Comparison of ENCODE assay signal across 16 mouse cellular contexts in the genomic region with DNA sequence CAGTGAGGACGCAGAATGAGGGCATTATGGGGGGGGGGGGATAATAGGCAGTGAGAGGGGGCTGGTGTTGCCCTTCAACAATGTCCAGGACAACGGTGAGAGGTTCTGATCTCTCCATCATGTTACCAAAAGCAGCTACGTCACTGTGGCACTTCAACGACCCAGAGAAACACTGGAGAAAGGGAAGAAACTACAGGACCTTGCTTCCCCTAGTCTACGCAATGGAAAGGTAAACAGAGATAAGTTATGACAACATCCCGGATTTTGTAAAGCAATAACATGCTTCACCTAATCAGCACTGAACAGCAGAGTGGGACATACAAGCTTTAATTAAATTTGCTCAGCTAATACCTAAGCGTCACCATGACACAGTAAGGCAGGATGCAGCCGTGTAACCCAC. TPM values are rescaled to one million over a fixed set of nuclear protein-coding genes. Genes with fewer than 3 reads are reported as not detected.
DNase-seq lines count a peak whose midpoint lies in the region; ATAC-seq and TF ChIP-seq lines count a peak whose summit lies in the region.
"Had no signal": no experiment of that assay in that cellular context is flagged by ENCODE, and none has a peak within 500 bp of the region (broad histone marks: within the 10 kb centered on the region; RNA-seq: fewer than 3 reads in every experiment).

No protein-coding gene starts in this region.

- H3K27ac ChIP-seq in heart, embryonic 11.5 days (ENCODE audit: low read depth, low read length) = no peak overlapping the region
- H3K27ac ChIP-seq in hindbrain, embryonic 14.5 days = no peak overlapping the region
- no peak overlapping the region for H3K27ac ChIP-seq in hindbrain, embryonic 16.5 days (ENCODE audit: low read depth, low read length)
- H3K27ac ChIP-seq: forebrain, embryonic 10.5 days; kidney, postnatal 0 days; liver, embryonic 14.5 days; neural tube, embryonic 12.5 days had no signal

- H3K36me3 ChIP-seq in heart, embryonic 11.5 days (ENCODE audit: control insufficient read depth, insufficient read depth, low read length) = no peaks in the 10 kb centered on the region
- H3K36me3 ChIP-seq in hindbrain, embryonic 14.5 days (replicated peaks; ENCODE audit: control insufficient read depth, insufficient read depth) = no peaks in the 10 kb centered on the region
- no peaks in the 10 kb centered on the region for H3K36me3 ChIP-seq in hindbrain, embryonic 16.5 days (ENCODE audit: control insufficient read depth, insufficient read depth, low read length)
- H3K36me3 ChIP-seq in megakaryocyte, embryonic 14.5 days (replicated peaks; ENCODE audit: low read length) = peaks cover 41% of the 10 kb centered on the region
- no peaks in the 10 kb centered on the region for H3K36me3 ChIP-seq in myocyte (ENCODE audit: control insufficient read depth, insufficient read depth)
- H3K36me3 ChIP-seq: neural tube, embryonic 12.5 days had no signal

- 50% methylated on average over 8 of the region's 8 CpGs for WGBS in heart, embryonic 11.5 days (ENCODE audit: insufficient replicate concordance)
- 77% methylated on average over 8 of the region's 8 CpGs for WGBS in hindbrain, embryonic 14.5 days
- 82% methylated on average over 8 of the region's 8 CpGs for WGBS in hindbrain, embryonic 16.5 days

- H3K9me3 ChIP-seq in heart, embryonic 11.5 days (replicated peaks; ENCODE audit: control insufficient read depth, low read length) = no peaks in the 10 kb centered on the region
- no peaks in the 10 kb centered on the region for H3K9me3 ChIP-seq in hindbrain, embryonic 14.5 days (ENCODE audit: control insufficient read depth, low read length)
- H3K9me3 ChIP-seq in hindbrain, embryonic 16.5 days (ENCODE audit: control insufficient read depth, low read length) = no peaks in the 10 kb centered on the region
- no peaks in the 10 kb centered on the region for H3K9me3 ChIP-seq in megakaryocyte, embryonic 14.5 days
- H3K9me3 ChIP-seq: forebrain, embryonic 10.5 days; neural tube, embryonic 12.5 days had no signal

- H3K27me3 ChIP-seq in heart, embryonic 11.5 days (ENCODE audit: control insufficient read depth, insufficient read depth, low read length) = no peaks in the 10 kb centered on the region
- no peaks in the 10 kb centered on the region for H3K27me3 ChIP-seq in hindbrain, embryonic 14.5 days (ENCODE audit: control insufficient read depth, insufficient read depth, low read length)
- H3K27me3 ChIP-seq in hindbrain, embryonic 16.5 days (replicated peaks; ENCODE audit: control insufficient read depth, insufficient read depth, low read length) = no peaks in the 10 kb centered on the region
- H3K27me3 ChIP-seq in megakaryocyte, embryonic 14.5 days (replicated peaks) = no peaks in the 10 kb centered on the region
- H3K27me3 ChIP-seq in myocyte (ENCODE audit: control insufficient read depth, insufficient read depth, insufficient read length) = no peaks in the 10 kb centered on the region
- H3K27me3 ChIP-seq: neural tube, embryonic 12.5 days had no signal

- peaks cover 83% of the 10 kb centered on the region for H3K79me2 ChIP-seq in myocyte (ENCODE audit: control insufficient read depth, insufficient read depth)

- H3K4me2 ChIP-seq in heart, embryonic 11.5 days = peak overlapping the region; percentile 41; the same call in 1 of the 2 replicates
- no peak overlapping the region for H3K4me2 ChIP-seq in hindbrain, embryonic 14.5 days (replicated peaks)
- H3K4me2 ChIP-seq in hindbrain, embryonic 16.5 days (ENCODE audit: low read length) = no peak overlapping the region
- H3K4me2 ChIP-seq in myocyte (ENCODE audit: low read depth) = peak overlapping the region; percentile 92

- no peak overlapping the region for H3K4me3 ChIP-seq in heart, embryonic 11.5 days (ENCODE audit: low read depth, low read length)
- H3K4me3 ChIP-seq in hindbrain, embryonic 14.5 days (replicated peaks; ENCODE audit: low read length) = no peak overlapping the region
- H3K4me3 ChIP-seq in hindbrain, embryonic 16.5 days (ENCODE audit: low read length) = no peak overlapping the region
- H3K4me3 ChIP-seq in megakaryocyte, embryonic 14.5 days (replicated peaks) = peak overlapping the region; percentile 48
- no peak overlapping the region for H3K4me3 ChIP-seq in myocyte
- H3K4me3 ChIP-seq: forebrain, embryonic 10.5 days; neural tube, embryonic 12.5 days had no signal

- H3ac ChIP-seq in myocyte (ENCODE audit: control insufficient read depth, insufficient read length) = no peak overlapping the region

- ATAC-seq in heart, embryonic 11.5 days (replicated peaks; ENCODE audit: insufficient number of reproducible peaks, low FRiP score, low TSS enrichment) = no peak
- no peak for ATAC-seq in hindbrain, embryonic 14.5 days (ENCODE audit: low FRiP score)
- ATAC-seq in hindbrain, embryonic 16.5 days = no peak
- ATAC-seq in megakaryocyte, adult 5-6 weeks (ENCODE audit: poor library complexity, severe bottlenecking) = no peak

- DNase-seq in heart, adult 9 months (ENCODE audit: low spot score in 2 of 2) = no peak
- DNase-seq in hindbrain, embryonic 14.5 days (ENCODE audit: low spot score) = no peak
- DNase-seq: B cell, adult 2 months; cerebellum, adult 8-10 months; kidney, adult 11 months; right cerebral cortex, postnatal 4 days had no signal

- H3K4me1 ChIP-seq in heart, embryonic 11.5 days (ENCODE audit: control insufficient read depth, insufficient read depth, low read length) = peaks cover 75% of the 10 kb centered on the region
- peaks cover 48% of the 10 kb centered on the region for H3K4me1 ChIP-seq in hindbrain, embryonic 14.5 days (replicated peaks; ENCODE audit: control insufficient read depth, insufficient read depth, low read length)
- peaks cover 27% of the 10 kb centered on the region for H3K4me1 ChIP-seq in hindbrain, embryonic 16.5 days (ENCODE audit: control insufficient read depth, insufficient read depth, low read depth, low read length)
- peaks cover 75% of the 10 kb centered on the region for H3K4me1 ChIP-seq in megakaryocyte, embryonic 14.5 days

- peak overlapping the region; percentile 34; the same call in 1 of the 2 replicates for H3K9ac ChIP-seq in heart, embryonic 11.5 days (ENCODE audit: low read depth, low read length)
- H3K9ac ChIP-seq in hindbrain, embryonic 14.5 days = 0 out of 2 replicates have a peak overlapping the region, but pooled peaks have one; percentile 9
- no peak overlapping the region for H3K9ac ChIP-seq in hindbrain, embryonic 16.5 days (ENCODE audit: low read depth, low read length)
- H3K9ac ChIP-seq: liver, embryonic 14.5 days; neural tube, embryonic 12.5 days had no signal

- no peak for TF ChIP-seq POLR2A in myocyte (IDR thresholded peaks at IDR 0.05; ENCODE audit: insufficient read length, low read depth)

TF ChIP-seq in myocyte, 11 proteins besides CTCF, POLR2A, EP300 and RAD21:
- no peak for TF ChIP-seq E2F4 (IDR thresholded peaks at IDR 0.05; ENCODE audit: insufficient read depth)
- no peak for TF ChIP-seq TCF3 (IDR thresholded peaks at IDR 0.05; ENCODE audit: insufficient read length, low read depth)
- TF ChIP-seq MAX (IDR thresholded peaks at IDR 0.05; ENCODE audit: low read depth) = no peak
- no peak for TF ChIP-seq POLR2AphosphoS2 (IDR thresholded peaks at IDR 0.05; ENCODE audit: insufficient read length, low read depth)
- no peak for TF ChIP-seq CEBPB (IDR thresholded peaks at IDR 0.05; ENCODE audit: insufficient read depth, poor library complexity, severe bottlenecking)
- TF ChIP-seq USF1 (IDR thresholded peaks at IDR 0.05; ENCODE audit: low read depth) = no peak
- TF ChIP-seq REST (IDR thresholded peaks at IDR 0.05; ENCODE audit: insufficient read depth, insufficient read length) = no peak
- TF ChIP-seq MYOG (IDR thresholded peaks at IDR 0.05; ENCODE audit: control insufficient read depth in 1 of 3, insufficient read depth in 1 of 3, insufficient read length in 2 of 3, low read depth in 2 of 3) = no peak

RNA-seq across cellular contexts. Expression of a gene that starts 3.7 kb away (rescaled TPM):
- 51.4 and 57.6 TPM in 2 replicates for polyA plus RNA-seq in heart, embryonic 11.5 days (2014; fragmentation: Nextera tagmentation; extraction: Ambion mirVana)
- polyA plus RNA-seq in hindbrain, embryonic 14.5 days (2014; fragmentation: Nextera tagmentation; extraction: Ambion mirVana) = 22.5 and 23.7 TPM in 2 replicates
- 9.1 and 15.7 TPM in 2 replicates for polyA plus RNA-seq in hindbrain, embryonic 16.5 days (2015; fragmentation: Nextera tagmentation; extraction: Ambion mirVana)
- 178 and 286 TPM in 2 replicates for polyA plus RNA-seq in megakaryocyte, embryonic 14.5 days (2012; ENCODE audit: insufficient read depth, low replicate concordance)
- total RNA-seq in megakaryocyte, adult 5-6 weeks (2015) = 210 and 215 TPM in 2 replicates
- 210 and 216 TPM in 2 replicates for total RNA-seq in megakaryocyte, adult 5-6 weeks (2017)
- polyA plus RNA-seq in myocyte (2012; fragmentation: generic; extraction: Trizol) = 123 TPM

RNA-seq across cellular contexts. Expression of a gene that starts 44.3 kb away (rescaled TPM):
- 3.7 and 4.0 TPM in 2 replicates for polyA plus RNA-seq in heart, embryonic 11.5 days (2014; fragmentation: Nextera tagmentation; extraction: Ambion mirVana)
- polyA plus RNA-seq in hindbrain, embryonic 14.5 days (2014; fragmentation: Nextera tagmentation; extraction: Ambion mirVana) = 14.8 and 18.2 TPM in 2 replicates
- 12.2 and 14.5 TPM in 2 replicates for polyA plus RNA-seq in hindbrain, embryonic 16.5 days (2015; fragmentation: Nextera tagmentation; extraction: Ambion mirVana)
- polyA plus RNA-seq in megakaryocyte, embryonic 14.5 days (2012; ENCODE audit: insufficient read depth, low replicate concordance) = 6.4 and 8.0 TPM in 2 replicates
- 3.4 and 4.6 TPM in 2 replicates for total RNA-seq in megakaryocyte, adult 5-6 weeks (2015)
- 4.1 and 4.8 TPM in 2 replicates for total RNA-seq in megakaryocyte, adult 5-6 weeks (2017)
- 2.7 TPM for polyA plus RNA-seq in myocyte (2012; fragmentation: generic; extraction: Trizol)
- total RNA-seq: gastrocnemius, adult 8-10 months had no signal

RNA-seq across cellular contexts. Expression of a gene that starts 59.1 kb away (rescaled TPM):
- 50.7 and 51.5 TPM in 2 replicates for polyA plus RNA-seq in heart, embryonic 11.5 days (2014; fragmentation: Nextera tagmentation; extraction: Ambion mirVana)
- polyA plus RNA-seq in hindbrain, embryonic 14.5 days (2014; fragmentation: Nextera tagmentation; extraction: Ambion mirVana) = 50.3 TPM in 2 replicates
- polyA plus RNA-seq in hindbrain, embryonic 16.5 days (2015; fragmentation: Nextera tagmentation; extraction: Ambion mirVana) = 48.0 and 50.5 TPM in 2 replicates
- 14.6 and 15.4 TPM in 2 replicates for polyA plus RNA-seq in megakaryocyte, embryonic 14.5 days (2012; ENCODE audit: insufficient read depth, low replicate concordance)
- total RNA-seq in megakaryocyte, adult 5-6 weeks (2015) = 28.7 and 31.0 TPM in 2 replicates
- total RNA-seq in megakaryocyte, adult 5-6 weeks (2017) = 23.1 and 24.5 TPM in 2 replicates
- 32.6 TPM for polyA plus RNA-seq in myocyte (2012; fragmentation: generic; extraction: Trizol)

Comparison
In these comparisons a context has a peak if more than half of its experiments do, and no peak if none do; other contexts are left out.
1. H3K4me2 ChIP-seq: peak in heart, embryonic 11.5 days (single experiment) and myocyte (single experiment); none in hindbrain, embryonic 14.5 days (single experiment) and hindbrain, embryonic 16.5 days (single experiment).